Mouse (Mus musculus): ENCODE results near the gene Hnrnpl.

DNA sequence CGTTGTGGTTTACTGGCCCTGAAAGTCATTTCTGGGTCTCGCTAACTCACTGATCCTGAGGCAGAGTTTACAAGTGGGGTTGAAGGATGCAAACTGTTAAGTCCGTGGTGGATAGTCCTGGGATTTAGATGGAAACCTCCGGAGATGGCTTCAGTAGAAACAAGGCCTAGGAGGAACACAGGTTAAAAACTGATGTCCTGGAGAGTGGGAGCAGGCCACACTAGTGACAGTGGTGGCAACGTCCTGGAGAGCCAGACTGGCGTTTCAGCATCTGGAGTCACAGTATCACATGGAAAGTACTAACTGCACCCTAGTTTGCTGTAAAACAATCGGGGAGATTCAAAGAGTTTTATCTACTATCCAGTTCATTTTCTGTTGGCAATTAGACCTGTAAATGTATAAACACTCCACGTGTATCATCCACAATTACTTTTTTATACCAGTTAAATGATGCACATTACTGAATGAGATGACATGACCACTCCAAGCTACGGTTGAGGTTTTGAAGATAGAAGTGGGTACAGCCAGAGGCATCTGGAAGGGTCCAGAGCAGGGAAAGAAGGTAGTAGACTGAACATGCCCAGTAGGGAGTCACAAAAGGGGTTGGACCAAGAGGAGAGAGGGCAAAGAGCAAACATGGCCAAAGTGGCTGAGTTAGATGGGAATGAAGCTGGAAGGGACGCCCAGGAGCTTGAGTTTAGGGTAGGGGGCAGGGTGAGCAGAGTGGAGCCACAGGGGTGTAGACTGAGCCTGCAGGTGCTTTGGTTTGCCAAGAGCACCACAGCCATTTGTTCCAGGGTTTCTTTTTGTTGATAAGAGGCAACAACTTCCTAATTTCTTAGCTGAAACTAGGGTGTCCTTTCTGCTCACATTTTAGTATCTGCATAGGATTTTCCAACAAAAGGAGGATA lies 14.9 kb downstream of the Hnrnpl start:
- TF ChIP-seq CTCF (IDR thresholded peaks at IDR 0.05), result no peak
- TF ChIP-seq EP300 (IDR thresholded peaks at IDR 0.05), result no peak

Measured in lung, postnatal 0 days (tissue).